Mouse (Mus musculus) megakaryocyte, adult 5-6 weeks (primary cell): ENCODE results near the gene Lrpprc. TPM values are rescaled to one million over a fixed set of nuclear protein-coding genes. Genes with fewer than 3 reads are reported as not detected.

Experiments used
- ATAC-seq: 2 replicates; pipeline ENCODE4 v1.8.0; 2016; ENCODE audit warnings: mild to moderate bottlenecking, inconsistent platforms; ENCODE audit not compliant: poor library complexity, severe bottlenecking
- total RNA-seq, 2 experiments: library from RNA; stranded (forward) in 1 of 2; stranded (reverse) in 1 of 2; fragments of 153-499, 151-499 nt in 1 of 2; fragments of 221-1000, 200-1000 nt in 1 of 2; gene quantifications; 2 replicates each; pipeline versions ENCODE4 v1.2.3 to v1.2.4; 2015 to 2017

Lrpprc gene
- total RNA-seq, 2 experiments from 2014 or later = 17.5 to 34.3 TPM

- ATAC-seq = no peak
Measured at GRCm38 (mm10) chr17:84675204-84675603, 115.4 kb downstream of the Lrpprc start.

GRCm38 (mm10) chr17:84674048-84674447, 116.5 kb downstream of the Lrpprc start:
- ATAC-seq = no peak

- no peak for ATAC-seq
Measured at GRCm38 (mm10) chr17:84672376-84673369, 117.9 kb downstream of the Lrpprc start.

GRCm38 (mm10) chr17:84667848-84668247, 122.7 kb downstream of the Lrpprc start:
- peak; percentile 13; the same call in 1 of the 2 replicates for ATAC-seq

GRCm38 (mm10) chr17:84665691-84666090, 124.9 kb downstream of the Lrpprc start:
- ATAC-seq = no peak

- ATAC-seq = no peak
Measured at GRCm38 (mm10) chr17:84665053-84665452, 125.5 kb downstream of the Lrpprc start.

GRCm38 (mm10) chr17:84658951-84659350, 131.6 kb downstream of the Lrpprc start:
- ATAC-seq = no peak

- no peak for ATAC-seq
Measured at GRCm38 (mm10) chr17:84658195-84658594, 132.4 kb downstream of the Lrpprc start.

- no peak for ATAC-seq
Measured at GRCm38 (mm10) chr17:84657782-84658181, 132.8 kb downstream of the Lrpprc start.

GRCm38 (mm10) chr17:84657422-84657732, 133.2 kb downstream of the Lrpprc start:
- ATAC-seq = no peak

GRCm38 (mm10) chr17:84656653-84657421, 133.8 kb downstream of the Lrpprc start:
- ATAC-seq = no peak

GRCm38 (mm10) chr17:84656205-84656604, 134.4 kb downstream of the Lrpprc start:
- no peak for ATAC-seq

Other genes with a start within 250 kb of the Lrpprc start
- gene Dync2li1, start 164.3 kb downstream of the Lrpprc start, total RNA-seq (2015) = 2.6 and 3.3 TPM in 2 replicates
- 0.88 and 1.1 TPM in 2 replicates for gene Dync2li1, start 164.3 kb downstream of the Lrpprc start, total RNA-seq (2017)
- gene Abcg8, start 114.5 kb downstream of the Lrpprc start, total RNA-seq (2015) = not detected in 2 replicates
- not detected in 2 replicates for gene Abcg8, start 114.5 kb downstream of the Lrpprc start, total RNA-seq (2017)
- not detected in 2 replicates for gene Abcg5, start 107.8 kb downstream of the Lrpprc start, total RNA-seq (2015)
- gene Abcg5, start 107.8 kb downstream of the Lrpprc start, total RNA-seq (2017) = 0.16 TPM in 1 of 2 replicates, not detected in the other
- 42.9 and 46.0 TPM in 2 replicates for gene Ppm1b, start 166.0 kb upstream of the Lrpprc start, total RNA-seq (2015)
- gene Ppm1b, start 166.0 kb upstream of the Lrpprc start, total RNA-seq (2017) = 40.0 and 41.4 TPM in 2 replicates
- gene Slc3a1, start 237.6 kb upstream of the Lrpprc start, total RNA-seq (2015) = 0.07 TPM in 1 of 2 replicates, not detected in the other
- not detected in 2 replicates for gene Slc3a1, start 237.6 kb upstream of the Lrpprc start, total RNA-seq (2017)